Mouse (Mus musculus) thymus, adult 2 months (tissue): ENCODE data around the gene Zfp330.

ENCODE experiments used
- CTCF ChIP-seq: fragments of 200-500 bp; IDR thresholded peaks from 2 replicates; pipeline ENCODE4 v1.5.1; 2012; ENCODE audit warnings: mild to moderate bottlenecking, control low read depth, low read length, moderate library complexity, borderline replicate concordance; ENCODE audit not compliant: control insufficient read depth, poor library complexity, insufficient read depth; ENCODE audit errors: extremely low read depth
- POLR2A ChIP-seq: fragments of 200-500 bp; IDR thresholded peaks from 2 replicates; pipeline ENCODE4 v1.6.1; 2012; ENCODE audit warnings: mild to moderate bottlenecking, low read length, control low read depth, moderate library complexity; ENCODE audit not compliant: control insufficient read depth, poor library complexity, insufficient read depth; ENCODE audit errors: extremely low read depth

GRCm38 (mm10) chr8:82777945-82778344, 4.0 kb upstream of the Zfp330 start:
- TF ChIP-seq CTCF: no peak
- no peak for TF ChIP-seq POLR2A
